Mouse (Mus musculus) cortical plate, adult 2 months (tissue): Measurements from ENCODE around the gene Samd4.

Experiments
- CTCF ChIP-seq: fragments of 200-500 bp; IDR thresholded peaks from 2 replicates; pipeline ENCODE4 v1.5.1; 2011; ENCODE audit warnings: mild to moderate bottlenecking, control low read depth, low read length; ENCODE audit not compliant: insufficient read depth; ENCODE audit errors: extremely low read depth
- POLR2A ChIP-seq: fragments of 200-500 bp; IDR thresholded peaks from 2 replicates; pipeline ENCODE4 v1.6.1; 2011; ENCODE audit warnings: mild to moderate bottlenecking, low read length, control low read depth; ENCODE audit not compliant: insufficient read depth; ENCODE audit errors: extremely low read depth

- no peak for TF ChIP-seq CTCF
- TF ChIP-seq POLR2A: no peak
Observed at GRCm38 (mm10) chr14:47138853-47139252, 256.2 kb downstream of the Samd4 start.
